In the genomic region with DNA sequence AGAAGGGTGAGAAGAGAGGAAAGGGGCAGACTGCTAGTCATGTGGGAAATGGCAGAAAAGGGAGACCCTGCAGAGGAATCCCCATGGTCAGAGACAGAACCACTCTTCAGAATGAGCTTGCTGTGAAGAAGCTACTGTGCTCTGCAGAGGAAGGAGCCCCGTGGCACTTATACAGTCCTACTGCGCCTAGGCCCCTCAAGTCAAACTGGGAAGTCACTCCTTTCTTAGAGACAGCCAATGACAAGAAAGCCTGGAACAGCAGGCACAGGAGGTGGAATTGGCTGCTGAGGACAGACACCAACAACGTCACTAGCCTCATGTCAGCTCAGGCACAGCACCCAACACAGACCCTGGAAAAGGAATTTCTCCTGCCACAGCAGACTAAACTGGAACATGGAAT, we compare ENCODE assay signal across 22 mouse cellular contexts.
DNase-seq lines count a peak whose midpoint lies in the region; ATAC-seq and TF ChIP-seq lines count a peak whose summit lies in the region.
"Had no signal": no experiment of that assay in that cellular context is flagged by ENCODE, and none has a peak within 500 bp of the region (broad histone marks: within the 10 kb centered on the region; RNA-seq: fewer than 3 reads in every experiment).

No protein-coding gene starts in this region.

- no peak for TF ChIP-seq EP300 in lung, postnatal 0 days (IDR thresholded peaks at IDR 0.05)

- H3K4me2 ChIP-seq in forebrain, embryonic 12.5 days: no peak overlapping the region
- no peak overlapping the region for H3K4me2 ChIP-seq in forebrain, embryonic 11.5 days (ENCODE audit: low read depth, low read length, severe bottlenecking)
- H3K4me2 ChIP-seq in lung, postnatal 0 days (replicated peaks; ENCODE audit: low read depth, low read length): no peak overlapping the region
- no peak overlapping the region for H3K4me2 ChIP-seq in midbrain, embryonic 13.5 days (replicated peaks)
- no peak overlapping the region for H3K4me2 ChIP-seq in midbrain, embryonic 14.5 days (ENCODE audit: low read length)
- H3K4me2 ChIP-seq: heart, embryonic 11.5 days; hindbrain, embryonic 13.5 days; intestine, embryonic 15.5 days had no signal

- peaks cover 9% of the 10 kb centered on the region; the same call in 1 of the 2 replicates for H3K9me3 ChIP-seq in forebrain, embryonic 12.5 days
- no peaks in the 10 kb centered on the region for H3K9me3 ChIP-seq in forebrain, embryonic 11.5 days (ENCODE audit: control insufficient read depth, low read length)
- H3K9me3 ChIP-seq in lung, postnatal 0 days (ENCODE audit: low read length): no peaks in the 10 kb centered on the region; the same call in 1 of the 2 replicates
- H3K9me3 ChIP-seq in midbrain, embryonic 13.5 days: peaks cover 4% of the 10 kb centered on the region; the same call in 1 of the 2 replicates
- H3K9me3 ChIP-seq in midbrain, embryonic 14.5 days (ENCODE audit: control insufficient read depth, low read length): peaks cover 3% of the 10 kb centered on the region; the same call in 1 of the 2 replicates
- H3K9me3 ChIP-seq: hindbrain, embryonic 13.5 days; intestine, embryonic 15.5 days had no signal

- H3K4me1 ChIP-seq in forebrain, embryonic 12.5 days: peaks cover 14% of the 10 kb centered on the region
- H3K4me1 ChIP-seq in forebrain, embryonic 11.5 days (replicated peaks; ENCODE audit: control insufficient read depth, insufficient read depth, low read length): no peaks in the 10 kb centered on the region
- H3K4me1 ChIP-seq in lung, postnatal 0 days (ENCODE audit: insufficient read depth, low read depth, low read length): no peaks in the 10 kb centered on the region
- H3K4me1 ChIP-seq in midbrain, embryonic 13.5 days (replicated peaks): peaks cover 9% of the 10 kb centered on the region
- H3K4me1 ChIP-seq in midbrain, embryonic 14.5 days (ENCODE audit: control insufficient read depth, insufficient read depth, low read length): peaks cover 5% of the 10 kb centered on the region; the same call in 1 of the 2 replicates
- H3K4me1 ChIP-seq: intestine, embryonic 15.5 days had no signal

- H3K9ac ChIP-seq in forebrain, embryonic 12.5 days: no peak overlapping the region
- no peak overlapping the region for H3K9ac ChIP-seq in forebrain, embryonic 11.5 days (ENCODE audit: low read length)
- no peak overlapping the region for H3K9ac ChIP-seq in lung, postnatal 0 days (replicated peaks; ENCODE audit: low read depth)
- H3K9ac ChIP-seq in midbrain, embryonic 13.5 days (replicated peaks): no peak overlapping the region
- H3K9ac ChIP-seq in midbrain, embryonic 14.5 days (replicated peaks; ENCODE audit: low read length): no peak overlapping the region
- H3K9ac ChIP-seq: hindbrain, embryonic 13.5 days; intestine, embryonic 15.5 days had no signal

- ATAC-seq in forebrain, embryonic 12.5 days (ENCODE audit: low FRiP score): no peak
- ATAC-seq in forebrain, embryonic 11.5 days (replicated peaks; ENCODE audit: low FRiP score): no peak
- ATAC-seq in lung, postnatal 0 days: no peak
- no peak for ATAC-seq in midbrain, embryonic 13.5 days
- no peak for ATAC-seq in midbrain, embryonic 14.5 days (ENCODE audit: low FRiP score, low TSS enrichment)
- ATAC-seq: intestine, embryonic 15.5 days; Patski had no signal

- no peak for TF ChIP-seq CTCF in lung, postnatal 0 days (IDR thresholded peaks at IDR 0.05)

- peak overlapping the region; percentile 37 for H3K27ac ChIP-seq in forebrain, embryonic 12.5 days
- H3K27ac ChIP-seq in forebrain, embryonic 11.5 days (ENCODE audit: low read depth, low read length): no peak overlapping the region
- no peak overlapping the region for H3K27ac ChIP-seq in lung, postnatal 0 days (ENCODE audit: low read length)
- peak overlapping the region; percentile 57; the same call in 1 of the 2 replicates for H3K27ac ChIP-seq in midbrain, embryonic 13.5 days
- no peak overlapping the region for H3K27ac ChIP-seq in midbrain, embryonic 14.5 days (replicated peaks; ENCODE audit: low read depth, low read length)
- H3K27ac ChIP-seq: hindbrain, embryonic 13.5 days; intestine, embryonic 15.5 days had no signal

- DNase-seq in forebrain, embryonic 11.5 days (ENCODE audit: low spot score): no peak
- peak; percentile 54 for DNase-seq in lung, postnatal 0 days (ENCODE audit: low spot score)
- no peak for DNase-seq in lung, postnatal 10 days
- DNase-seq in midbrain, embryonic 14.5 days: no peak
- DNase-seq: adrenal gland, postnatal 10 days; adrenal gland, postnatal 36 days; B cell, adult 2 months; cerebellum, adult 18-20 months; cerebellum, adult 9-10 months; gastrocnemius, postnatal 10 days; gastrocnemius, postnatal 36 days; heart, postnatal 10 days; heart, postnatal 36 days had no signal

- no peaks in the 10 kb centered on the region for H3K27me3 ChIP-seq in forebrain, embryonic 12.5 days
- no peaks in the 10 kb centered on the region for H3K27me3 ChIP-seq in forebrain, embryonic 11.5 days (ENCODE audit: control insufficient read depth, insufficient read depth, low read length)
- no peaks in the 10 kb centered on the region for H3K27me3 ChIP-seq in lung, postnatal 0 days (replicated peaks; ENCODE audit: insufficient read depth, low read length)
- H3K27me3 ChIP-seq in midbrain, embryonic 13.5 days: no peaks in the 10 kb centered on the region
- H3K27me3 ChIP-seq in midbrain, embryonic 14.5 days (ENCODE audit: control insufficient read depth, insufficient read depth, low read length): no peaks in the 10 kb centered on the region
- H3K27me3 ChIP-seq: CH12.LX; hindbrain, embryonic 13.5 days; intestine, embryonic 15.5 days; Patski had no signal

- 87% methylated on average over 3 of the region's 3 CpGs for WGBS in forebrain, embryonic 12.5 days
- WGBS in forebrain, embryonic 11.5 days: 77% methylated on average over 3 of the region's 3 CpGs
- 83% methylated on average over 3 of the region's 3 CpGs for WGBS in lung, postnatal 0 days
- 84% methylated on average over 3 of the region's 3 CpGs for WGBS in midbrain, embryonic 13.5 days
- WGBS in midbrain, embryonic 14.5 days: 87% methylated on average over 3 of the region's 3 CpGs

- no peaks in the 10 kb centered on the region for H3K36me3 ChIP-seq in forebrain, embryonic 12.5 days (replicated peaks)
- H3K36me3 ChIP-seq in forebrain, embryonic 11.5 days (ENCODE audit: control insufficient read depth, insufficient read depth, low read length): no peaks in the 10 kb centered on the region
- H3K36me3 ChIP-seq in lung, postnatal 0 days (ENCODE audit: insufficient read depth, low read length): no peaks in the 10 kb centered on the region
- H3K36me3 ChIP-seq in midbrain, embryonic 13.5 days: no peaks in the 10 kb centered on the region
- H3K36me3 ChIP-seq in midbrain, embryonic 14.5 days (ENCODE audit: control insufficient read depth, insufficient read depth, low read length): no peaks in the 10 kb centered on the region
- H3K36me3 ChIP-seq: G1E; hindbrain, embryonic 10.5 days; hindbrain, embryonic 13.5 days; intestine, embryonic 15.5 days had no signal

- no peak overlapping the region for H3K4me3 ChIP-seq in forebrain, embryonic 12.5 days (replicated peaks)
- H3K4me3 ChIP-seq in forebrain, embryonic 11.5 days (ENCODE audit: low read depth, low read length): no peak overlapping the region
- H3K4me3 ChIP-seq in lung, postnatal 0 days (ENCODE audit: low read depth, low read length): no peak overlapping the region
- H3K4me3 ChIP-seq in midbrain, embryonic 13.5 days (replicated peaks): no peak overlapping the region
- H3K4me3 ChIP-seq in midbrain, embryonic 14.5 days (replicated peaks; ENCODE audit: low read depth, low read length): no peak overlapping the region
- H3K4me3 ChIP-seq: hindbrain, embryonic 10.5 days; hindbrain, embryonic 13.5 days; intestine, embryonic 15.5 days had no signal

Comparison
In these comparisons a context has a peak if more than half of its experiments do, and no peak if none do; other contexts are left out.
1. H3K27ac ChIP-seq: peak in forebrain, embryonic 12.5 days (single experiment) and midbrain, embryonic 13.5 days (single experiment); none in forebrain, embryonic 11.5 days (single experiment), lung, postnatal 0 days (single experiment) and midbrain, embryonic 14.5 days (single experiment).